8 mouse cellular contexts compared by ENCODE assay signal in the genomic region with DNA sequence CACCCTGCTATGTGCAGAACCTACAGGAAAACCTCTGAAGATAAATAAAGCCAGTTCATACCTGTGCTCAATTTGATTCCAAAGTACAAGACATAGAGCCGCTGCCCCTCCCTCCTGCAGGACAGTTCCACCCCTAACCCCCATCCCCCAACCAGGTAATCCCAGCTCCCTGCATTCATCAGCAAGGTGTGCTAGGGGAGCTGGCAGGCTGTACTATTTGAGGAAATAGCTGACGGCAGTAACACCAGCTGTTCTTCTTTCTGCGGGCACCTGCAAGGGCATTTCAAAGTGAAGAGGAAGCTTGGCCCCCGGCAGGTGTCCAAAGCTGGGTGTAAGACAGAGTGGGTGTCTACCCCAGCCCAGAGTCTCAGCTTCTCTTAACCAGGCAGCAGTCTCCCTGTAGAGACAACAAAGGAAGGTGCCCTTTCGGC.
DNase-seq lines count a peak whose midpoint lies in the region; ATAC-seq and TF ChIP-seq lines count a peak whose summit lies in the region.

No protein-coding gene starts in this region.

- 0 out of 2 replicates have a peak overlapping the region, but pooled peaks have one; percentile 32 for H3K4me2 ChIP-seq in hindbrain, embryonic 15.5 days
- H3K4me2 ChIP-seq in midbrain, postnatal 0 days (ENCODE audit: low read depth, low read length, poor library complexity, severe bottlenecking), result no peak overlapping the region

- no peaks in the 10 kb centered on the region for H3K27me3 ChIP-seq in ES-Bruce4 (ENCODE audit: control insufficient read depth, insufficient read depth, low read length, poor library complexity, severe bottlenecking)
- H3K27me3 ChIP-seq in hindbrain, embryonic 15.5 days, result no peaks in the 10 kb centered on the region
- no peaks in the 10 kb centered on the region for H3K27me3 ChIP-seq in midbrain, postnatal 0 days (ENCODE audit: insufficient read depth, low read length)

- TF ChIP-seq CTCF in gastrocnemius, adult 2 months (IDR thresholded peaks at IDR 0.05), result no peak
- no peak for TF ChIP-seq CTCF in ES-Bruce4 (IDR thresholded peaks at IDR 0.05; ENCODE audit: low read depth, low read length)
- TF ChIP-seq CTCF in midbrain, postnatal 0 days (IDR thresholded peaks at IDR 0.05), result no peak

- TF ChIP-seq POLR2A in ES-Bruce4 (IDR thresholded peaks at IDR 0.05; ENCODE audit: insufficient read depth, low read length), result no peak

- H3K36me3 ChIP-seq in ES-Bruce4 (ENCODE audit: control insufficient read depth, insufficient read depth, low read length, poor library complexity, severe bottlenecking), result no peaks in the 10 kb centered on the region; the same call in 1 of the 2 replicates
- H3K36me3 ChIP-seq in hindbrain, embryonic 15.5 days, result no peaks in the 10 kb centered on the region
- H3K36me3 ChIP-seq in midbrain, postnatal 0 days (ENCODE audit: insufficient read depth, low read length), result no peaks in the 10 kb centered on the region

- H3K4me1 ChIP-seq in ES-Bruce4 (ENCODE audit: control insufficient read depth, insufficient read depth, low read length), result peaks cover 15% of the 10 kb centered on the region
- H3K4me1 ChIP-seq in hindbrain, embryonic 15.5 days (replicated peaks), result peaks cover 81% of the 10 kb centered on the region
- H3K4me1 ChIP-seq in midbrain, postnatal 0 days (ENCODE audit: insufficient read depth, low read length), result peaks cover 32% of the 10 kb centered on the region

- peak overlapping the region; percentile 91 for H3K27ac ChIP-seq in gastrocnemius, adult 2 months
- H3K27ac ChIP-seq in ES-Bruce4 (ENCODE audit: insufficient read depth, low read length), result peak overlapping the region; percentile 43; the same call in 1 of the 2 replicates
- H3K27ac ChIP-seq in hindbrain, embryonic 15.5 days (replicated peaks), result peak overlapping the region; percentile 87
- H3K27ac ChIP-seq in midbrain, postnatal 0 days (ENCODE audit: low read depth, low read length), result peak overlapping the region; percentile 71

- H3K4me3 ChIP-seq in gastrocnemius, adult 2 months, result peak overlapping the region; percentile 55
- H3K4me3 ChIP-seq in ES-Bruce4 (ENCODE audit: low read depth, low read length), result no peak overlapping the region
- H3K4me3 ChIP-seq in hindbrain, embryonic 15.5 days, result no peak overlapping the region
- no peak overlapping the region for H3K4me3 ChIP-seq in midbrain, postnatal 0 days (ENCODE audit: low read depth, low read length)

- intact Hi-C loops in gastrocnemius, adult 2 months (cut with DNase I), result no loop called here

- no peak for ATAC-seq in hindbrain, embryonic 15.5 days (ENCODE audit: low FRiP score, low read depth)
- no peak for ATAC-seq in midbrain, postnatal 0 days (ENCODE audit: low FRiP score)
- no peak for ATAC-seq in monocyte, adult 5-6 weeks (replicated peaks; ENCODE audit: insufficient number of reproducible peaks, low FRiP score, low TSS enrichment, poor library complexity, severe bottlenecking)

- WGBS in hindbrain, embryonic 15.5 days, result 47% methylated on average over 5 of the region's 5 CpGs
- WGBS in midbrain, postnatal 0 days, result 55% methylated on average over 5 of the region's 5 CpGs

- no peak overlapping the region for H3K9ac ChIP-seq in ES-Bruce4 (ENCODE audit: low read depth, poor library complexity, severe bottlenecking)
- peak overlapping the region; percentile 15 for H3K9ac ChIP-seq in hindbrain, embryonic 15.5 days
- no peak overlapping the region for H3K9ac ChIP-seq in midbrain, postnatal 0 days (replicated peaks; ENCODE audit: low read length, poor library complexity, severe bottlenecking)

- H3K9me3 ChIP-seq in ES-Bruce4 (replicated peaks; ENCODE audit: control insufficient read depth, insufficient read depth, low read length, poor library complexity, severe bottlenecking), result no peaks in the 10 kb centered on the region
- no peaks in the 10 kb centered on the region for H3K9me3 ChIP-seq in hindbrain, embryonic 15.5 days
- H3K9me3 ChIP-seq in midbrain, postnatal 0 days (ENCODE audit: low read length), result no peaks in the 10 kb centered on the region

- DNase-seq in gastrocnemius, adult 2 months, result peak; percentile 58
- no peak for DNase-seq in gastrocnemius, postnatal 10 days
- no peak for DNase-seq in midbrain, postnatal 0 days (ENCODE audit: low spot score)
- no peak for DNase-seq in layer of hippocampus, postnatal 14 days (ENCODE audit: low spot score in 2 of 2)
- DNase-seq in adrenal gland, adult 8-10 months, result no peak

- peak; percentile 84 for TF ChIP-seq EP300 in ES-Bruce4 (IDR thresholded peaks at IDR 0.05; ENCODE audit: insufficient read depth, low read depth, low read length)
